Mouse (Mus musculus): ENCODE data around the gene Eci3.
"Not testable (repeated sequence)": the region's sequence is repeated elsewhere in the genome, so short reads cannot be mapped to it uniquely, and the experiment has no call there.

- TF ChIP-seq POLR2A, CTCF (IDR thresholded peaks at IDR 0.05; ENCODE audit: insufficient read depth, low read depth, low read length): not testable (repeated sequence)
These were observed 8.8 kb upstream of the Eci3 start for GRCm38 (mm10) chr13:34972456-34972855.

Data from olfactory bulb, adult 2 months (tissue).